ENCODE assay signal across 8 mouse cellular contexts in the genomic region with DNA sequence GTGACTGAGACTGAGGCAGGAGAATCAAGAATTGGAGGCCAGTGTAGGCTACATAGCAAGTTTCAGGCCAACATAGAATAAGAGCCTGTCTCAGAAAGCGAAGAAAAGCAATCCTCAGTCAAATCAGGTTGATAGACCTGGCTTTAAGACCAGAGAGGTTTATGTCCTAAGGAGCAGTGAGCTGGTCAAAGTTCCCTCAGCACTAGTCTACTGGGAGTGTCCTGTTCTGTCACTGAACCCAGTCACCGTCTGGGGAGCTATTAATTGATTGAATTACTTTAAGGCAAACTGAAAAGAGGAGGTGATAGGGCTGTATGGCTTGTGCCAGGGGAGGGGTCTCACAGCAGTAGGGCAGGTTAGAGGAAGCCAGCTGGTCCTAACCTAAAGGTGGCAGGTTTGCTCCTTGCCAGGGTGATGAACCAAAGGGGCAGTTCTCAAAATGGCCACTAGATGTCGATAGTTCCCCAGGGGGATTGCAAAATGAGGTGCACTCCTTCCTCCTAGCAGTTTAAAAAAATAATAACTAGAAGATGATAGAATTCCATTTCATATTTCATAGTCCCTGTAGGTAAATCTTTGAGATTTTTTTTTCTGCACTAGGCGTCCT. TPM values are rescaled to one million over a fixed set of nuclear protein-coding genes. Genes with fewer than 3 reads are reported as not detected.
DNase-seq lines count a peak whose midpoint lies in the region; ATAC-seq and TF ChIP-seq lines count a peak whose summit lies in the region.

No protein-coding gene starts in this region.

- no peaks in the 10 kb centered on the region for H3K4me1 ChIP-seq in neural tube, embryonic 15.5 days
- no peaks in the 10 kb centered on the region for H3K4me1 ChIP-seq in embryonic fibroblast, embryonic 13.5 days (ENCODE audit: control insufficient read depth, insufficient read depth, low read length)

- no peak overlapping the region for H3K27ac ChIP-seq in neural tube, embryonic 15.5 days (replicated peaks)
- H3K27ac ChIP-seq in embryonic fibroblast, embryonic 13.5 days (ENCODE audit: insufficient read depth, low read length): no peak overlapping the region

- no peak overlapping the region for H3K4me2 ChIP-seq in neural tube, embryonic 15.5 days

- no peaks in the 10 kb centered on the region for H3K9me3 ChIP-seq in neural tube, embryonic 15.5 days (replicated peaks)

- TF ChIP-seq CTCF in embryonic fibroblast, embryonic 13.5 days (IDR thresholded peaks at IDR 0.05; ENCODE audit: borderline replicate concordance, insufficient read depth, low read length): peak; percentile 35; the same call in 1 of the 2 replicates

- no peaks in the 10 kb centered on the region for H3K27me3 ChIP-seq in neural tube, embryonic 15.5 days (replicated peaks)

- TF ChIP-seq POLR2A in embryonic fibroblast, embryonic 13.5 days (IDR thresholded peaks at IDR 0.05; ENCODE audit: low read depth, low read length): no peak

- H3K4me3 ChIP-seq in neural tube, embryonic 15.5 days (replicated peaks): no peak overlapping the region
- no peak overlapping the region for H3K4me3 ChIP-seq in embryonic fibroblast, embryonic 13.5 days (ENCODE audit: insufficient read depth, low read length)

- H3K9ac ChIP-seq in neural tube, embryonic 15.5 days (replicated peaks): no peak overlapping the region

- ATAC-seq in neural tube, embryonic 15.5 days (ENCODE audit: low FRiP score): no peak
- peak; percentile 75 for ATAC-seq in neutrophil, adult 5-6 weeks (ENCODE audit: extremely low read depth, insufficient number of reproducible peaks, low FRiP score, poor library complexity, severe bottlenecking)

- peak; percentile 58 for DNase-seq in neural tube, embryonic 10.5 days (ENCODE audit: extremely low spot score, low spot score)
- DNase-seq in adrenal gland, postnatal 4 days (ENCODE audit: low spot score in 2 of 2): peak; percentile 47 to 51
- peak; percentile 76 for DNase-seq in kidney, adult 18-20 months
- DNase-seq in liver: peak; percentile 76
- peak; percentile 87 for DNase-seq in thymus, postnatal 14 days

- 44% methylated on average over 4 of the region's 4 CpGs for WGBS in neural tube, embryonic 15.5 days

- peaks cover 64% of the 10 kb centered on the region for H3K36me3 ChIP-seq in neural tube, embryonic 15.5 days

RNA-seq across cellular contexts. Expression of a gene that starts 8.3 kb away (rescaled TPM):
- 76.5 and 85.4 TPM in 2 replicates for polyA plus RNA-seq in neural tube, embryonic 15.5 days (2015; fragmentation: Nextera tagmentation; extraction: Ambion mirVana)
- total RNA-seq in adrenal gland, postnatal 4 days (2021): 10 to 100 TPM; 51.0 to 51.3 TPM
- polyA plus RNA-seq in embryonic fibroblast, embryonic 13.5 days (2011; ENCODE audit: insufficient read length, low read depth, missing spikeins): 89.9 and 92.1 TPM in 2 replicates
- total RNA-seq in neutrophil, adult 5-6 weeks (2017): 19.1 and 20.1 TPM in 2 replicates

RNA-seq across cellular contexts. Expression of a gene that starts 38.6 kb away (rescaled TPM):
- 1.5 and 5.1 TPM in 2 replicates for polyA plus RNA-seq in neural tube, embryonic 15.5 days (2015; fragmentation: Nextera tagmentation; extraction: Ambion mirVana)
- 1 to 10 TPM; 7.2 to 7.5 TPM for total RNA-seq in adrenal gland, postnatal 4 days (2021)
- polyA plus RNA-seq in embryonic fibroblast, embryonic 13.5 days (2011; ENCODE audit: insufficient read length, low read depth, missing spikeins): 0.93 TPM in 1 of 2 replicates, not detected in the other
- total RNA-seq in neutrophil, adult 5-6 weeks (2017): 64.6 and 79.0 TPM in 2 replicates

RNA-seq across cellular contexts. Expression of a gene that starts 46.7 kb away (rescaled TPM):
- 70.3 and 129 TPM in 2 replicates for polyA plus RNA-seq in neural tube, embryonic 15.5 days (2015; fragmentation: Nextera tagmentation; extraction: Ambion mirVana)
- total RNA-seq in adrenal gland, postnatal 4 days (2021): 100 to 1,000 TPM; 185 to 204 TPM
- polyA plus RNA-seq in embryonic fibroblast, embryonic 13.5 days (2011; ENCODE audit: insufficient read length, low read depth, missing spikeins): 202 and 231 TPM in 2 replicates
- total RNA-seq in neutrophil, adult 5-6 weeks (2017): 43.2 and 45.9 TPM in 2 replicates
